Mouse (Mus musculus) spleen, adult 2 months (tissue): Measurements from ENCODE around the gene Gadl1. TPM values are rescaled to one million over a fixed set of nuclear protein-coding genes. Genes with fewer than 3 reads are reported as not detected.
A peak's percentile ranks its signal among the peaks of the same experiment; 100 is the strongest.
"Not testable (repeated sequence)": the region's sequence is repeated elsewhere in the genome, so short reads cannot be mapped to it uniquely, and the experiment has no call there.

Source experiments
- DNase-seq, 2 experiments: peaks; one replicate each; pipeline versions ENCODE4 v3.0.0 to v3.0.0-alpha.2; 2012 to 2021; ENCODE audit warnings: low spot score in 2 of 2, low read depth in 1 of 2
- H3K27ac ChIP-seq: fragments of 200-500 bp; 2 replicates; pipeline ENCODE4 v1.5.1; 2012; ENCODE audit warnings: low read length, inconsistent platforms; ENCODE audit not compliant: insufficient read depth
- H3K27me3 ChIP-seq: fragments of 200-500 bp; 2 replicates; pipeline ENCODE4 v1.6.1; 2012; ENCODE audit warnings: mild to moderate bottlenecking, moderate library complexity, low read length, inconsistent platforms; ENCODE audit not compliant: control insufficient read depth, insufficient read depth
- H3K36me3 ChIP-seq: fragments of 200-500 bp; 2 replicates; pipeline ENCODE4 v1.6.1; 2012; ENCODE audit warnings: mild to moderate bottlenecking, low read length, inconsistent platforms; ENCODE audit not compliant: control insufficient read depth, insufficient read depth
- H3K4me1 ChIP-seq: fragments of 200-500 bp; 2 replicates; pipeline ENCODE4 v1.6.1; 2011; ENCODE audit warnings: inconsistent platforms; ENCODE audit not compliant: control insufficient read depth, insufficient read depth, insufficient read length
- H3K4me3 ChIP-seq: fragments of 200-500 bp; 2 replicates; pipeline ENCODE4 v1.5.1; 2011; ENCODE audit warnings: mild to moderate bottlenecking, inconsistent platforms; ENCODE audit not compliant: insufficient read depth, insufficient read length; ENCODE audit errors: extremely low read depth
- CTCF ChIP-seq: fragments of 200-500 bp; IDR thresholded peaks from 2 replicates; pipeline ENCODE4 v1.5.1; 2011; ENCODE audit warnings: mild to moderate bottlenecking, inconsistent platforms; ENCODE audit not compliant: insufficient read depth, insufficient read length, insufficient replicate concordance; ENCODE audit errors: extremely low read depth
- POLR2A ChIP-seq: fragments of 200-500 bp; IDR thresholded peaks from 2 replicates; pipeline ENCODE4 v1.6.1; 2011; ENCODE audit warnings: low read depth, low read length, inconsistent platforms
- WGBS: fragments of 180-500 bp; shearing (Covaris S2); methylation state at CpG from one replicate; pipeline ENCODE4 v1.1.7; 2018; 5-methylcytosine and 5-hydroxymethylcytosine counted together
- polyA plus RNA-seq: library from polyadenylated mRNA; depleted of rRNA; stranded (reverse); fragments of >200 nt; gene quantifications from 2 replicates; pipeline ENCODE4 v1.2.3, GENCODE M21; 2012

The Gadl1 gene
- polyA plus RNA-seq, 1 experiment, result not detected

- 30% methylated on average over 4 of the region's 4 CpGs for WGBS
- DNase-seq, result no peak
- Histone ChIP-seq H3K4me3 (no peak overlapping the region), H3K27me3 (no peaks in the 10 kb centered on the region), H3K27ac (0 out of 2 replicates have a peak overlapping the region, but pooled peaks have one; percentile 55), H3K36me3 (no peaks in the 10 kb centered on the region), H3K4me1 (peaks cover 4% of the 10 kb centered on the region; the same call in 1 of the 2 replicates)
- TF ChIP-seq POLR2A, result no peak
- TF ChIP-seq CTCF, result no peak
These were observed 149.2 kb downstream of the Gadl1 start for GRCm38 (mm10) chr9:116058475-116058874.

- Histone ChIP-seq H3K27ac (peak overlapping the region; percentile 55), H3K4me1 (peaks cover 4% of the 10 kb centered on the region; the same call in 1 of the 2 replicates), H3K27me3 (no peaks in the 10 kb centered on the region), H3K36me3 (no peaks in the 10 kb centered on the region), H3K4me3 (no peak overlapping the region)
- 10% methylated on average over 4 of the region's 4 CpGs for WGBS
- TF ChIP-seq CTCF (peak; percentile 69; the same call in 1 of the 2 replicates), POLR2A (no peak)
- DNase-seq, result peak; percentile 60 to 67
These were observed 149.9 kb downstream of the Gadl1 start for GRCm38 (mm10) chr9:116059156-116059555.

GRCm38 (mm10) chr9:116060691-116061090, 151.4 kb downstream of the Gadl1 start:
- Histone ChIP-seq H3K4me1 (peaks cover 4% of the 10 kb centered on the region; the same call in 1 of the 2 replicates), H3K4me3 (no peak overlapping the region), H3K36me3 (no peaks in the 10 kb centered on the region), H3K27me3 (no peaks in the 10 kb centered on the region), H3K27ac (no peak overlapping the region)
- no peak for TF ChIP-seq POLR2A
- TF ChIP-seq CTCF, result peak; percentile 47; the same call in 1 of the 2 replicates
- no peak for DNase-seq
- WGBS, result 16% methylated on average over 4 of the region's 4 CpGs

GRCm38 (mm10) chr9:116064774-116065173, 155.5 kb downstream of the Gadl1 start:
- Histone ChIP-seq H3K4me1 (no peaks in the 10 kb centered on the region), H3K36me3 (no peaks in the 10 kb centered on the region), H3K27ac (no peak overlapping the region), H3K27me3 (no peaks in the 10 kb centered on the region), H3K4me3 (no peak overlapping the region)
- TF ChIP-seq POLR2A (no peak), CTCF (no peak)
- 97% methylated on average over 17 of the region's 17 CpGs for WGBS
- no peak for DNase-seq

- not testable (repeated sequence) for H3K27ac ChIP-seq, DNase-seq, H3K4me1 ChIP-seq, H3K36me3 ChIP-seq, H3K4me3 ChIP-seq, H3K27me3 ChIP-seq
- 93% methylated on average over 1 of the region's 1 CpGs for WGBS
These were observed 162.3 kb downstream of the Gadl1 start for GRCm38 (mm10) chr9:116071561-116071960.

- Histone ChIP-seq H3K27ac (no peak overlapping the region), H3K27me3 (no peaks in the 10 kb centered on the region), H3K36me3 (no peaks in the 10 kb centered on the region), H3K4me1 (no peaks in the 10 kb centered on the region; the same call in none of the 2 replicates), H3K4me3 (no peak overlapping the region)
- TF ChIP-seq CTCF (no peak), POLR2A (no peak)
- WGBS, result 81% methylated on average over 4 of the region's 4 CpGs
- no peak for DNase-seq
These were observed 166.9 kb downstream of the Gadl1 start for GRCm38 (mm10) chr9:116076163-116076562.

- Histone ChIP-seq H3K4me3 (no peak overlapping the region), H3K4me1 (no peaks in the 10 kb centered on the region; the same call in none of the 2 replicates), H3K27ac (no peak overlapping the region), H3K27me3 (no peaks in the 10 kb centered on the region), H3K36me3 (no peaks in the 10 kb centered on the region)
- 25% methylated on average over 2 of the region's 2 CpGs for WGBS
- TF ChIP-seq POLR2A, result no peak
- DNase-seq, result peak in 1 of 2 experiments; percentile 15
These were observed 167.7 kb downstream of the Gadl1 start for GRCm38 (mm10) chr9:116076946-116077345.

GRCm38 (mm10) chr9:116077419-116077818, 168.2 kb downstream of the Gadl1 start:
- TF ChIP-seq POLR2A, result no peak
- no peak for TF ChIP-seq CTCF
- Histone ChIP-seq H3K4me3 (no peak overlapping the region), H3K27ac (no peak overlapping the region), H3K36me3 (no peaks in the 10 kb centered on the region), H3K4me1 (no peaks in the 10 kb centered on the region; the same call in none of the 2 replicates), H3K27me3 (no peaks in the 10 kb centered on the region)
- WGBS, result 34% methylated on average over 2 of the region's 2 CpGs
- DNase-seq, result no peak
